Mouse (Mus musculus) E14TG2a.4 (cell line): ENCODE results near the gene Cyp4v3.
A peak's percentile ranks its signal among the peaks of the same experiment; 100 is the strongest.

Experiments
- H3K27me3 ChIP-seq: 2 replicates; pipeline ENCODE4 v1.6.1; 2014; ENCODE audit warnings: low read length, control low read depth; ENCODE audit not compliant: insufficient read depth
- H3K36me3 ChIP-seq: 2 replicates; pipeline ENCODE4 v1.6.1; 2014; ENCODE audit warnings: low read length, control low read depth; ENCODE audit not compliant: insufficient read depth
- H3K4me1 ChIP-seq: replicated peaks from 2 replicates; pipeline ENCODE4 v1.6.1; 2014; ENCODE audit warnings: low read depth, low read length, control low read depth
- H3K4me3 ChIP-seq: replicated peaks from 2 replicates; pipeline ENCODE4 v1.5.1; 2014; ENCODE audit warnings: mild to moderate bottlenecking, low read length
- H3K9me3 ChIP-seq: 2 replicates; pipeline ENCODE4 v1.6.1; 2014; ENCODE audit warnings: low read length, control low read depth
- CTCF ChIP-seq: conservative IDR thresholded peaks from 2 replicates; pipeline ENCODE4 v1.5.1; 2014; ENCODE audit warnings: low read length
- NANOG ChIP-seq: IDR thresholded peaks from 2 replicates; pipeline ENCODE4 v1.6.1; 2014; ENCODE audit warnings: borderline replicate concordance, low read length, mixed read lengths
- POU5F1 ChIP-seq: IDR thresholded peaks from 2 replicates; pipeline ENCODE4 v1.6.1; 2014; ENCODE audit warnings: low read length, borderline replicate concordance

Gene Cyp4v3

DNA sequence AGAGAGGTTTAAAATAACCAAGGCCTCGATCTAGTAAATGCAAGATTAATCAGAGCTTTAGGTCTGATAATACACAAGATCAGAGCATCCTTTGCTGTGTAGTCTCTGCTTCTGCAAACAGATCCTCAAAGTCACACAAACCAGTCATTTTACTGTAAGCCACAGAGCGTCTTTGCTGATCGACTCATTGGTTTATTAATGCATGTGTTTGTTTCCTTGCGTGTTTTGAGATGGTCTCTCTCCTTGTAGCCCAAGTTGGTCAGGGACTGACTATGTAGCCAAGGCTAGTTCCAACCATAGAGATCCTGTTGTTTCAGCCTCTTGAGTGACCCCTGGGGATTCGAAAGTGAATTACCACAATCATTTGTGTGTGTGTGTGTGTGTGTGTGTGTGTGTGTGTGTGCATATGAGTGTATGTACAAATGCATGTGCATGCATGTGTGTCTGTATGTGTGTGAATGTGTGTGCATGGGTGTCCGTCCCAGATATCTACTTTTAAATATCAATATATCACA lies 26.1 kb upstream of the Cyp4v3 start:
- H3K4me1 ChIP-seq, result peaks cover 3% of the 10 kb centered on the region
- H3K4me3 ChIP-seq, result no peak overlapping the region
- H3K27me3 ChIP-seq, result peaks cover 33% of the 10 kb centered on the region
- no peaks in the 10 kb centered on the region for H3K9me3 ChIP-seq
- no peaks in the 10 kb centered on the region for H3K36me3 ChIP-seq
- no peak for TF ChIP-seq CTCF
- no peak for TF ChIP-seq POU5F1
- no peak for TF ChIP-seq NANOG

DNA sequence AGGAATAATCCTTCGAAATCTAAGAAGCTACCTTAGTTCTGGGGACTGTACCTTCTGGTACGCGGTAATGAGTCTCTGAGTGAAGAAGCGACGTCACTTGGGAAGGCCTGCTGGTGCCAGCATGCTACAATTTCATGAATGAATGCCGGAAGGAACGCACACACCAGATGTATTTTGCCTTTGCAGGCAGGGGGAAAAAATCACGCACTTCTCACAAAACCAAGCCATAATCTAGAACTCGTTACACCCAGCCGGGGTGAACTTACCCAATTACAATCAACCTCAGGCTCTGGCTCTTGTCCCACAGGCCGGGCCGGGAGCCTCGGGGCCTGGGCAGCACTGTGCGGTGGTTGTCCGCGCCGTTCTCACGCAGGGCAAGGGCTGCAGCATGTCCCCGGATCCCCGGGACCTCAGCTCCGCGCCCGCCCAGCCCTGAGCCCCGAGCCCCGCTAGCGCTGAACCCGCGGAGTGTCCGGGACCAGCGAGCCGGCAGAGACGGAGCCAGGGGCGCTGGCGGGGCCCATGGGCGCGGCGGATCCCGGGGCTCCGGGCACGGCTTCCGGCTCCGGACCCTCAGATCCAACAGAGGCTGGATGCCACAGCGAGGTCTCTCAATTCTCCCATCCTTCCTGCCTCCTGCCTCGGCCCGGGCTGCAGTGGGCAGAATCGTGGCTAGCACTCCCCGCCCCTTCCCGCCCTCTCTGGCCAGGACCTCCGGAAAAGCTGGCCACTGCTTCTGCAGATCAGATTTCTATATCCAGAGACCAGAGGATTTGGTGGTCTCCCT lies 25.3 kb upstream of the Cyp4v3 start:
- no peak for TF ChIP-seq NANOG
- no peak for TF ChIP-seq CTCF
- no peak for TF ChIP-seq POU5F1
- no peaks in the 10 kb centered on the region for H3K9me3 ChIP-seq
- H3K27me3 ChIP-seq, result peaks cover 26% of the 10 kb centered on the region
- peaks cover under 1% of the 10 kb centered on the region; the same call in 1 of the 2 replicates for H3K4me1 ChIP-seq
- peak overlapping the region; percentile 77 for H3K4me3 ChIP-seq
- H3K36me3 ChIP-seq, result no peaks in the 10 kb centered on the region

DNA sequence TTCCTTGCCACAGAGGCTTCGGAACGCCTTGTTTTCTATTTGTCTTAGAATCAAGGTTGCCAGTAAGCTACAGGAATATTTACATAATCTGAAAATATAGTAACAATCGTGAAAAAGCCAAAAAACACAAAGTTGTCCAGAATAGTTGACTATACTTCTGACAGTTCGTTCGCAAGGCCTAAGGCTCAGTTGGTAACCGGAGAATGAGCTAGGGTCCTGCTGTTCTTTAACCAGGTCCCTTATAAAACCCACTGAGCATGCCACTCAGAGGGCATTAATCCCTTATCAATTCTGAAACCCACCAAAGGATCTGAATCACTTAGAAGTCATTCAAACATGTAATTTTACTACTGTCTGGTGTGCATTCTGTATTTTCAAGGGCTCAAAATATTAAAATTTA lies 22.8 kb upstream of the Cyp4v3 start:
- Histone ChIP-seq H3K4me3 (no peak overlapping the region), H3K36me3 (no peaks in the 10 kb centered on the region), H3K4me1 (no peaks in the 10 kb centered on the region), H3K9me3 (peaks cover 9% of the 10 kb centered on the region), H3K27me3 (peaks cover 26% of the 10 kb centered on the region)
- TF ChIP-seq CTCF (no peak), NANOG (no peak), POU5F1 (no peak)

DNA sequence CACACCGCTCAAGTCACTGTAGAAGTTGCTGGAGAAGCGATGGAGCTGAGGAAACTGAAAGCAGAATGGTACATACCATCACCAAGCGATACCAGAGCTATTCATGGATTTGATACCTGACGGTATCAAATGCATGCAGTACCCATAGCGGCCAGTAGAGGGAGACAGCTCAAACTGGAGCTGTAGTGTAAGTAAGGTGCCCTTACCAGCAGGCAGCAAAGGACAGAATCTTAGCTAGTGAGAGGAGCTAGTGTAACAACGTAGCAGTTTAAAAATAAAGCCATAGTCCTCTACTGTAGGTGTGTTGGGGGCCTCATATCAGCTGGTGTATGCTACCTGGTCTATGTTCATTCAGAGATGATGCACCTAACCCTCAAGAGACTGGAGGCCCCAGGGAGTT lies 12.0 kb upstream of the Cyp4v3 start:
- TF ChIP-seq NANOG (no peak), CTCF (peak; percentile 87)
- H3K9me3 ChIP-seq, result peaks cover 12% of the 10 kb centered on the region; the same call in 1 of the 2 replicates

DNA sequence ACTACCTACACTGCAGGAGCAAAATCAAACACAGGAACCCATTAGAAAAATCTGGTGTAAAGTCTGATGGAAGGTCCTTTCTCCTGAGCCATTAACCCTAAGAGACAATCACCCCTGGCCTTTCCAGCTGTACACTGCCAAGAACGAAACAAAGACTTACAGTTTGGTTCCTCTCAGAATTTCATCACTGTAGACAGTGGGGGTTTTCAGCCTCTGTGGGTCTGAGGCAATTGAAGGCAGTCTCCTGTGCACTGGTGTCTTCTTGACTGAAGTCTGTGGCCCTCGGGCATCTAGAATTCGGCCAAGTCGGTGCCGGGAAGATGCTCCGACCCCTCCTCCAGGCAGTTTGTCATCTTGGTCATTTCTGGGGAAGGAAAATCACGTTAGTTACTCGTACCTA lies 11.3 kb upstream of the Cyp4v3 start:
- no peaks in the 10 kb centered on the region for H3K4me1 ChIP-seq
- TF ChIP-seq NANOG, result no peak
- TF ChIP-seq POU5F1, result no peak
- TF ChIP-seq CTCF, result no peak
- 0 out of 2 replicates have a peak, but pooled peaks cover 3% of the 10 kb centered on the region for H3K27me3 ChIP-seq
- no peaks in the 10 kb centered on the region for H3K36me3 ChIP-seq
- H3K9me3 ChIP-seq, result peaks cover 12% of the 10 kb centered on the region; the same call in 1 of the 2 replicates
- H3K4me3 ChIP-seq, result no peak overlapping the region

More for the DNA sequence above, 12.0 kb upstream of the Cyp4v3 start:
- Histone ChIP-seq H3K4me1 (no peaks in the 10 kb centered on the region), H3K27me3 (0 out of 2 replicates have a peak, but pooled peaks cover 3% of the 10 kb centered on the region), H3K36me3 (no peaks in the 10 kb centered on the region), H3K4me3 (no peak overlapping the region)

DNA sequence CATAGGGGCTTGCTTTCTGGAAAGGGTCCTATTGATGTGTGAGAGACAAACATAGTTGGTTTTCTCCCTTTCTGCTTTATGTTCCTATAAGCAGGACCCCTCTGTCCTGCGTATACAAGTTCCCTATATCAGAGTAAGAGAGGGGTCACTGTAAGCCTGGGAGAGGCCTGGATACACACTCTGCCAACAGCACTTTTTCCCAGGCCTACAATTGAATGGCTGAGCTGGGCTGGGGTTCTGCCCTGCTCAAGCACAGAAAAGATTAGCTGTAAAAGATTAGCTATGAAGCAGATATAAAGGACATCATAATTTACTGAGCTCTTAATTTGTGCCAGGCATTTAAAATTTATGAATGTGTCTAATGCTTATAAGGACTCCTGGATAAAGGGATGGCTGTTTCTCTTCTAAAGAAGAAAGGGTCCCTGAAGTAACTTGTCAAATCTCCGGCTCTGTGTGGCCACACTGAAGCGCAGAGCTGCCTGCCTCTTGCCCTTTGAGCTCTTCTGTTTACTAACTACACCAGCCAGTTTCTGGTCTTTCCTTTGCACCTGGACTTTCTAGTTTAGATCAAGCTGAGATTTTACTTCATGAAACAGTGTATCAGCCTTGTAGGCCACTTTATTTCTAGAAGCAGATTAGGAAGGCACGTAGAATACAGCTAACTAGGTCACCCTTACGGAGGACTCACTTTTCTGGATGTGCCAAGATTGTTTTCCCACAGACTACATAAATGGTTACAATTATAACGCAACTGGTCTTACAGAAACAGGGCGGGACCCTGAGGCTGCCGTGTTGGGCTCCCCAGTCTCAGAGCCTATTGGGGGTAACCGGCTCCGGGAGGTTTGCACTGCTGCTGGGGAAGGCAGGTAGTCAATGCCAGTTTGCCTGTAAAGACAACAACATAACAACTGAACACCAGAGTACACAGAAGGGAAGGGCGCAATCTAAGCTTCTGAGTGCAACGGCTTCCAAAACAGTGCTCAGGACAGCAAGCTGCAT lies 8.9 kb upstream of the Cyp4v3 start:
- 0 out of 2 replicates have a peak, but pooled peaks cover 3% of the 10 kb centered on the region for H3K27me3 ChIP-seq
- no peaks in the 10 kb centered on the region for H3K36me3 ChIP-seq
- H3K9me3 ChIP-seq, result peaks cover 20% of the 10 kb centered on the region
- no peaks in the 10 kb centered on the region for H3K4me1 ChIP-seq
- TF ChIP-seq NANOG (no peak), POU5F1 (no peak), CTCF (no peak)
- H3K4me3 ChIP-seq, result no peak overlapping the region

DNA sequence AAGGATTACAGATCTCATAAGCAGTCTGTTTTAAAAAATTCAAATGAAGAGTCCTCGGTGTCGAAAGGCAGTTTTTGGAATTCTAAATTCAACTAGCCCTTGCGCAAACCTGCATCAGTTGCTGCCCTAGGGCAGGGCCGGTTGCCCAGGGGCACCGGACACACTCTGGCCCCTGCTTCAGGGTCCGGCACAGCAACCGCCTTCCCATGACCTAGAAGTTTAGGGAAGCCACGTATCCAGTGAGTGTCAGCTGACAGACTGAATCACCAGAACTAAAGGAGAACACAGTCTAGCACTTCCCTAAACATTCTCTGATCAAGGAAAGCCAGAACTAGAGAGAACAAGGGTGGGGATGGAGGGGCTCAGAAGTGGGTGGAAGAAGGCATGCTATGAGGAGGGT lies 477 bp upstream of the Cyp4v3 start:
- TF ChIP-seq POU5F1, result no peak
- TF ChIP-seq CTCF, result no peak
- no peak for TF ChIP-seq NANOG
- Histone ChIP-seq H3K4me1 (peaks cover 15% of the 10 kb centered on the region), H3K36me3 (no peaks in the 10 kb centered on the region), H3K4me3 (peak overlapping the region; percentile 79), H3K9me3 (peaks cover 13% of the 10 kb centered on the region), H3K27me3 (peaks cover 21% of the 10 kb centered on the region)

DNA sequence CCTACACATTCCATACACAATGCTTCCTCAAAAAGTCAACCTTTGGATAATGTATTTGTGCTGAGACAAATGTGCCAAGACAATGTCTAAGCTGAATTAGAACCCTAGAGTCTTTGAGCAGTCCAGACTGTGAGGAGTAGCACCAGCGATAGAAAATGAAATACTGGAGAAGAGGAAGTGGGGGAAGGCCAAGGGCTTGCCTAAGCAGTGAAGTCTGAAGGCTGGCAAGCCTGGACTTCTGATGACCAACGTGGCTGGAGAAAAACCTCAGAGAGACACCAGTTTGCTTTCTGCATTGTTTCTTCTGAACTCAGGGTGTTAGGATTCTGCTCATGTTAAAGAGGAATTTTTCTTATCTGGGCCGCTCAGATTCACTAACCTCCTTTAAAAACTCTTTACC lies 2.2 kb downstream of the Cyp4v3 start:
- no peaks in the 10 kb centered on the region for H3K36me3 ChIP-seq

More for the DNA sequence above, 2.2 kb downstream of the Cyp4v3 start:
- peaks cover 21% of the 10 kb centered on the region for H3K27me3 ChIP-seq
- 0 out of 2 replicates have a peak, but pooled peaks cover 4% of the 10 kb centered on the region for H3K9me3 ChIP-seq
- peaks cover 15% of the 10 kb centered on the region for H3K4me1 ChIP-seq
- H3K4me3 ChIP-seq, result no peak overlapping the region
- TF ChIP-seq POU5F1 (no peak), NANOG (no peak)
